Mouse (Mus musculus): ENCODE measurements around the gene Pank2. TPM values are rescaled to one million over a fixed set of nuclear protein-coding genes. Genes with fewer than 3 reads are reported as not detected.
"Not testable (repeated sequence)": the region's sequence is repeated elsewhere in the genome, so short reads cannot be mapped to it uniquely, and the experiment has no call there.

Gene Pank2
- total RNA-seq, 2 experiments from 2014 or later, result 62.8 to 74.0 TPM

DNA sequence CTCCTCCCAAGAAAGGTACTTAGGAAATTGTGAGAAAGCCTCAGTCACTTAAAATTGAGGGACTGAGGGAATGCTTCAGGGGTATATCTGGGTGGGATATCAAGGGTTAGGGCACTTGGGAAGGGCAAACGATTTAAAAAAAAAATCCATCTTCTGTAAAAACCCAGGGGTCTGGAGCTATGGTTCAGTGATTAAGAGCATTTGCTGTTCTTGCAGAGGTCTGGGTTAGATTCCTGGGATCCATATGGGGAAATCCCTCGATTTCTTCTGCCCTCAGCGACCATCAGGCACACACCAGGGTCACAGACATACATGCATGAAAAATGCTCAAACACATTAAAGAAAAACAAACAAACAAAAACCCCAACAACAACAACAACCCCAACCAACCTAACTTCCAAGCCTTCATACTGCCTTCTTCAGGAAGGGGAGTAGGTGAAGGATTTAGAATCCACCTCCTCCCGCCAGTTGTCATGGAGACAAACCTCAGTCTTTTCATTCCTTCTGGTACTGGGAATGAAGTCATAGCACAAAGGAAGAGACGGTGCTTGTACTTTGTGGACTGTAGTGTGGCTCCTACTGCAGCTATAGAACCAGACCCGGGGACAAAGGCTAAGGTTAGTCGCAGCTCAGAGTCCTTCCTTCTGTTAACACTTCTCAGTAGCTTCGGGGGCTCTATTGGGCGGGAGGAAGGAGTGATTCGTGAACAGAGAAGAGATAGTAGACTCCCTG is 648 bp upstream of the Pank2 start:
- Histone ChIP-seq H3K4me3 (peak overlapping the region; percentile 63), H3K27ac (peak overlapping the region; percentile 99)
- TF ChIP-seq CTCF (IDR thresholded peaks at IDR 0.05), result no peak
- DNase-seq (ENCODE audit: extremely low spot score in 1 of 2, low spot score in 2 of 2), result no peak
- intact Hi-C loops (cut with DNase I), result loop anchor here (1.0 to 5.0 kb wide), 5 partner anchors 29 to 99 kb away; partner anchors contain the start of genes 1700037H04Rik, Cenpb and Rnf24

GRCm38 (mm10) chr2:131262680-131263670 is 680 bp downstream of the Pank2 start:
- DNase-seq (ENCODE audit: extremely low spot score in 1 of 2, low spot score in 2 of 2), result no peak
- Histone ChIP-seq H3K4me3 (peak overlapping the region; percentile 63), H3K27ac (peak overlapping the region; percentile 99)
- intact Hi-C loops (cut with DNase I), result loop anchor here (1.0 to 5.0 kb wide), 5 partner anchors 30 to 101 kb away; partner anchors contain the start of genes 1700037H04Rik, Cenpb and Rnf24
- no peak for TF ChIP-seq CTCF (IDR thresholded peaks at IDR 0.05)

GRCm38 (mm10) chr2:131264027-131264426 is 1.7 kb downstream of the Pank2 start:
- intact Hi-C loops (cut with DNase I), result loop anchor here (5.0 kb wide), 2 partner anchors 88 to 102 kb away; partner anchors contain the start of genes 1700037H04Rik and Rnf24
- no peak overlapping the region for H3K27ac ChIP-seq
- H3K4me3 ChIP-seq, result peak overlapping the region; percentile 63; the same call in 1 of the 2 replicates
- no peak for TF ChIP-seq CTCF (IDR thresholded peaks at IDR 0.05)
- DNase-seq (ENCODE audit: extremely low spot score in 1 of 2, low spot score in 2 of 2), result no peak

DNA sequence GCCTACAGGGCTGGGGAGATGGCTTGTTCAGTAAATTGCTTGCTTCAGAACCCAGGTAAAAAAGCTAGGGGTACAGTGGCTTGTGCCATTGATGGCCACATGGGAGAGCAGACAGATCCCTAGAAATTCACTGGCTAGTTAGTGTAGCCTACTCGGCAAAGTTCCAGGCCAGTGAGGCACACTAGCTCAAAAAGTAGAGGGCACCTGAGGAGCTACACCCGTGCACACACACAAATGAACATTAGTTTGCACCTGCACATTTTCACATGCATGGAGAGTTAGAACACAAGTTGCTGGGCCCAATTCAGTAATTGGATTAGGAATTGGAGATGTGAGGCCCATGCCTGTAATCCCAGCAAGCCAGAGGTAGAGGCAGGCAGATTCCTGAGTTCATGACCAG is 2.8 kb downstream of the Pank2 start:
- TF ChIP-seq CTCF (IDR thresholded peaks at IDR 0.05), result no peak
- intact Hi-C loops (cut with DNase I), result no loop called here
- DNase-seq (ENCODE audit: extremely low spot score in 1 of 2, low spot score in 2 of 2), result no peak
- Histone ChIP-seq H3K4me3 (no peak overlapping the region), H3K27ac (no peak overlapping the region)

- no peak for TF ChIP-seq CTCF (IDR thresholded peaks at IDR 0.05)
- Histone ChIP-seq H3K27ac (no peak overlapping the region), H3K4me3 (no peak overlapping the region)
- intact Hi-C loops (cut with DNase I), result no loop called here
- no peak for DNase-seq (ENCODE audit: extremely low spot score in 1 of 2, low spot score in 2 of 2)
These were observed 13.2 kb downstream of the Pank2 start for GRCm38 (mm10) chr2:131275493-131275892.

DNA sequence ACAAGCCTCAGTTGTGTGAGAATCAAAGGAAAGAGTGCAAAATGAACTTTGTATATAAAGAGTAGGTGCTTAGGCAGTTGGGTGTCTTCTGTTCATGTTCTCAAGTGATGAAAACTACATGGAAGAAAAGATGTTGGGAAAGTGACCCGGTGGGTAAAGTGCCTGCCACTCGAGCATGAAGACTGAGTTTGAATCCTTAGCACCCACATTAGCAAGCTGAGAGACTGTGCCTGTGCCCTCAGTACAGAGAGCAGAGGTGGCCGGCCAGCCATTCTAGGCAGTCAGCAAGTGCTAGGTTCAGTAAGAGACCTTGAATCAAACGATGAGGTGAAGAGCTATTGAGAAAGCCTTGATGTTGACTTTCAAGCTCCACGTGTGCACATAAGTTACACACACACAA is 14.4 kb downstream of the Pank2 start:
- Histone ChIP-seq H3K4me3 (no peak overlapping the region), H3K27ac (no peak overlapping the region)
- intact Hi-C loops (cut with DNase I), result no loop called here
- no peak for DNase-seq (ENCODE audit: extremely low spot score in 1 of 2, low spot score in 2 of 2)
- TF ChIP-seq CTCF (IDR thresholded peaks at IDR 0.05), result no peak

DNA sequence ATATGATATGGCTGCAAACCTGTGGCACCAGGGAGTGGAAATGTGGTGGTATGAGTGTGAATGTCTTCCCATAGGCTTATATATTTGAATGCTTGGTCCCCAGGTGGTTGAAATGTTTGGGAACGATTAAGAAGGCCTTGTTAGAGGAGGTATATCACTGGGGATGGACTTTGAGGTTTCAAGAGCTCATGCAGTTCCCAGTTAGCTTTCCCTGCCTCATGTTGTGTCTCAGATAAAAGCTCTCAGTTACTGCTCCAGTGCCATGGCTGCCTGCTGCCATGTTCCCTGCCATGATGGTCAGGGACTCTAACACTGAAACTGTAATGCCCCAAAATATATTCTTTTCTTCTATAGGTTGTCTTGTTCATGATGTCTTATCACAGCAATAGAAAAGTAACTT is 19.3 kb downstream of the Pank2 start:
- TF ChIP-seq CTCF (IDR thresholded peaks at IDR 0.05), result no peak
- DNase-seq (ENCODE audit: extremely low spot score in 1 of 2, low spot score in 2 of 2), result no peak
- intact Hi-C loops (cut with DNase I), result no loop called here
- H3K27ac ChIP-seq, result no peak overlapping the region
- H3K4me3 ChIP-seq, result no peak overlapping the region

- TF ChIP-seq CTCF (IDR thresholded peaks at IDR 0.05), result peak; percentile 45
- DNase-seq (ENCODE audit: extremely low spot score in 1 of 2, low spot score in 2 of 2), result no peak
- intact Hi-C loops (cut with DNase I), result loop anchor here (5.0 kb wide), 1 partner anchor 131 kb away; no protein-coding TSS in a partner anchor
- H3K4me3 ChIP-seq, result no peak overlapping the region
- no peak overlapping the region for H3K27ac ChIP-seq
These were observed 24.0 kb downstream of the Pank2 start for GRCm38 (mm10) chr2:131286276-131286675.

GRCm38 (mm10) chr2:131290669-131291068 is 28.4 kb downstream of the Pank2 start:
- no peak overlapping the region for H3K4me3 ChIP-seq
- intact Hi-C loops (cut with DNase I), result no loop called here
- no peak for TF ChIP-seq CTCF (IDR thresholded peaks at IDR 0.05)
- no peak for DNase-seq (ENCODE audit: extremely low spot score in 1 of 2, low spot score in 2 of 2)
- H3K27ac ChIP-seq, result no peak overlapping the region

GRCm38 (mm10) chr2:131296746-131297261 is 34.5 kb downstream of the Pank2 start:
- intact Hi-C loops (cut with DNase I), result no loop called here
- Histone ChIP-seq H3K27ac (peak overlapping the region; percentile 26; the same call in 1 of the 2 replicates), H3K4me3 (no peak overlapping the region)
- no peak for TF ChIP-seq CTCF (IDR thresholded peaks at IDR 0.05)
- no peak for DNase-seq (ENCODE audit: extremely low spot score in 1 of 2, low spot score in 2 of 2)

- DNase-seq (ENCODE audit: extremely low spot score in 1 of 2, low spot score in 2 of 2); H3K4me3 ChIP-seq; H3K27ac ChIP-seq; intact Hi-C loops (cut with DNase I): not testable (repeated sequence)
These were observed 36.4 kb downstream of the Pank2 start for GRCm38 (mm10) chr2:131298674-131299073.

Data from left cerebral cortex, adult 2 months (tissue).